Mouse (Mus musculus): Measurements from ENCODE around the gene Dnm3. TPM values are rescaled to one million over a fixed set of nuclear protein-coding genes. Genes with fewer than 3 reads are reported as not detected.

The Dnm3 gene
- total RNA-seq, 1 experiment from 2014 or later: 13.4 TPM

GRCm38 (mm10) chr1:162158486-162158885 lies 319.3 kb downstream of the Dnm3 start:
- no peak for DNase-seq

GRCm38 (mm10) chr1:162157659-162158058 lies 320.2 kb downstream of the Dnm3 start:
- no peak for DNase-seq

DNA sequence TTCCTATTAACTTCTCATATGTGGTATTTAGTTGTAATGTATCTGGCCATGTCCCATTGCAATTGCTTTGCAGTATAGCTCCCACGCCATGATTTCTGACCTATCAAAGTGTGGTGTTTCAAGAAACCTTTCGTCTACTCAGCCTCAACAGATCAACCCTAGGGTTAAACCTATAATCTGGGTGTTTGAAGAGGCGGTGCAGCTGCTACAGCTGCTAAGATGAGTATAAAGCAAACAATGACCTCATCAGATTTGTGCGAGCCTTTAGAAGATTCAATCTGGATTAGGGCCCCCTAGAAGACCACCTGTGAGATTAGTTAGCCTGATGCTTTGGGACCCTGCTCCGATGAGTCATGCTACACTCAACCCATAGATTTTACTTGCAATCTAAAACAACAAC lies 321.0 kb downstream of the Dnm3 start:
- no peak for DNase-seq

DNA sequence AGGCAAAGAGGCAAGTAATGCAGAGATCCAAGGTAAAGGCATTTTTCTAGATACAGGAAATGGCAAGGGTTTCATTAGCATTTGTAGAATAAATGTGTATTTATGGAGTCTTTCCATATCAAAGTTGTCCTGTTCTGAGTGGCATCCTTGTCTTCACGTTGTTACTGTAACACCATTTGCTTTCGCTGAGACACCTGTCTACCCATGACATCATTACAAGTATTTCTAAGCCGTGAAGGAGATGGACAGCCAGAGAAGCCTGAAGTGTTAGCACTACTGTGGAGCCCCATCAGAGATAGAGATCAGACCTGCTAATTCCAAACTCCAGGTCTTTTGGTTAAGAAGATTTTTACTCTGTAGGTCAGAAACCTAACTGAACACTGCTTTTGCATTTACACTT lies 322.3 kb downstream of the Dnm3 start:
- no peak for DNase-seq

DNA sequence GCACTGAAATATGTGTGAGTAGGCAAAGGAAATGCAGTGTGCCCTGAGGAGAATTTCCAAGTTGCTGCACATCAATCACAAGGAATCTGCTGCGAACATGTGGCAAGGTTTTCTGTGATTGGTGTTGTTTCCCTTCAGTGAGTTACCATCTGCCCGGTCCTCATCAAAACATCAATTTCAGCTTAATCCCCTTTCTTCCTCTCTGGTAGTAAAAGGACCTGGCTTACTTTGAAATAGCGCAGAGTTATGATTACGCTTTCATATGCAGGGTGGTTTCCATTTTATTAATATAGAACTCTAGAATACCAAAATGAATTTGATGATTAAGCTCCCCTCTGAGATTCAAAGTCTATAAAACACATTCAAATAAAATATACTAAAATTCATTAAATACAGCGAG lies 324.7 kb downstream of the Dnm3 start:
- DNase-seq: no peak

GRCm38 (mm10) chr1:162149730-162150129 lies 328.1 kb downstream of the Dnm3 start:
- DNase-seq: no peak

DNA sequence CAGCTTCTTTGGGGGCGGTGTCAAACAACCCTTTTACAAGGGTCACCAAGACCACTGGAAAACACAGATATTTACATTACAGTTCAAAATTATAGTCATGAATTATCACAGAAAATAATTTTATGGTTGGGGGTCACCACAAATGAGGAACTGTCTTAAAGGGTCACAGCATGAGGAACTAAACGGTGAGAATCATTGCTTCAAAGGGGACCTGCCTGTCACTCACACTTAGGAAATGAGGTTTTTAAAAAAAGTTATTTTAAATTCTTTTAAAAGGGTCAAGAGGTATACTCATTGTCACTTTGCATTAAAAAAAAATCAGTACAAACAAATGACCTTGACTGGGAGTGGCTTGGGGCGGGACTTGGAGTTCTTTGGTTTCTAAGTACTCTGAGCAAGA lies 330.3 kb downstream of the Dnm3 start:
- no peak for DNase-seq

GRCm38 (mm10) chr1:162145748-162146147 lies 332.1 kb downstream of the Dnm3 start:
- no peak for DNase-seq

GRCm38 (mm10) chr1:162144992-162145391 lies 332.8 kb downstream of the Dnm3 start:
- DNase-seq: no peak

- DNase-seq: no peak
Observed at GRCm38 (mm10) chr1:162143974-162144912, 333.6 kb downstream of the Dnm3 start.

GRCm38 (mm10) chr1:162142285-162142684 lies 335.5 kb downstream of the Dnm3 start:
- DNase-seq: no peak

- no peak for DNase-seq
Observed at GRCm38 (mm10) chr1:162136328-162136727, 341.5 kb downstream of the Dnm3 start.

GRCm38 (mm10) chr1:162135451-162136213 lies 342.2 kb downstream of the Dnm3 start:
- DNase-seq: no peak

DNA sequence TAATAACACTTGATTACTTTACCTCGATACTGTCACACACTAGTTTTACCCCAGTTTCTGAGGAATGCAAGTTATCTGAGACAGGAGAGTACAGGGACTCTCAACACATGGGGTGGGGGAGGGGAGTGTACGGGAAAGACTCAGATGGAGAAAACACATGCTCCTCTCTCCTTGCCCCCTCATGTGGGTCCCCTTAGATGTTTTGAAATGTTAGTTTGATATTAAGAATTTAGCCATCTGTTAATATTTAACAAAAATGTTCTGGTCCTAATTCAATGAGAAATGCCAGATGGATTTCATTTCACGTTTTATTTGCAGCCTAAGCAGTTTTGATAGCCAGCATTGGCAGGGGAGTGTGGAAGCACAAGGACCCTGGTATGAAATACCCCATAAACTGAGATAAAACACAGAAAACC lies 343.2 kb downstream of the Dnm3 start:
- no peak for DNase-seq

DNA sequence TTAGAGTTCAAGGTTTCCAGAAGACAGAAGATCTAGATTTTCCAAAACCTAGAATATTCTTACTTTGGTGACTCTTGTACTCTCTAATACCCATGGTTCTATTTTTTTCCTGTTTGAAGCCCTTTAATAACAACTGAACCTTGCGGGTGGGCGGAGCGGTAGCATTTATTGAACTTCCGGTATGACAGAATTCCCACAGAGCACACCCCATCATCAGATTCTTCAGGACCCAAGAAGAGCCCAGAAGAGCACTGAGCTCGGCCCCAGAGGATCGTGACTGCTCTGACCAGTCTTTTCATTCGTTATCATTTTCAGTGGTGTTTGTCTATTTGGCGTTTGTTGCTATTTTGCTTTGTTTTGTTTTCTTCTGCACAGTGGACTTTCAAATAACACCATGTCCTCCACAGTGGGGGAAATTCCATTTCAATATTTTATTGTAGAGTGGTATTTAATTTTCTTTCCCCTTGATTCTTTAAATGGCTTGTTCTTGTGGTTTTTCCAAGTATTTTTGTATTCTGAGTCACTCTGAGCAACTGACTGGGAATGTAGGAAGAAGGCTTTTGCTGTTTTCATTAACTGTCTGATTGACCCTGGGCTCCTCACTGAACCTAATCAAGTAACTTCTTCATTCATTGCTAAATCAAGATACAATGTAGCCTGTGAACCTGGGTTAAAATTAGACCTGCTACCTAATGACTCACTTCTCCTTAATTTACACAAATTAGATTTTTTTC lies 344.8 kb downstream of the Dnm3 start:
- no peak for DNase-seq

DNA sequence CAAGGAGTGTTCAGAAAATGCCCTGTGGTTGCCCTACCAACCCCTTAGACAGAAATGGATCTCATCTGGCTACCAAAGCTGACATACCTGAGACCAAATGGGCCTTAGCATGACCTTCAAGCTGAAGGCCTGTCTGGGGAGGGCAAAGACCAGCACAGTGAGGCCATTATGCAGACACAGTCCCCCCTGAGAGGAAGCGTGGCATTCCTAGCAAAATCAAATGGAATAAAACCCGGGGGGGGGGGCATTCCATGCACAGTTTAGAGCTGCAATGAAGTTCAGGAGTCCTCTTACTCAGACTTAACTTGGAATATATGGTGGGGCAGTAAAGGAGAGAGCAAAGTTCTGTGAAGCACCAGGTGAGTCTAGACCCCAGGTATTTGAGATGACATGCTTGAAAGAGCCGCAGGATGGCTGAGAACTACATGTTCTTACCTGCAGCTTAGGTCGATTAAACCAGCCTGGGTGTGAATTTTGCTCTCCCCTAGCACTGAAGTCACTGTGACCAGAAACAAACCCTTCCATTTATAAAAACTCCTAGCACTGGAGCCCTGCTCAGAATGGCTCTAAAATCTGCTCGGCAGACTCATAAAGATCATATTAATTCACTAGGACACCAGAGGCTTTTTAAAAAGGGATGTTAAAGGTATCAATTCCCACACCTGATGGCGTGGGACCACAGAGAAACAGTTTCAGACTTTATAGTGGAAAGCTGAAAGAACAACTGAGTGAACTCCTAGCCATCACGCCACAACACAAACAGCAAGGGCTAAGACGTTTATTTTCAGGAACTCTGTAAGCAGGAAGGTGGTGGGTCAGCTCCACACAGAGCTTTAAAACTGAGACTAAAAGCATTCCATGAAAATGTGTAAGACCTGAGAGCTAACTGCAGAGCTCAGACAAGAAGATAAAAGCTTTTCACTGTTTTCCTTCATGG lies 350.7 kb downstream of the Dnm3 start:
- no peak for DNase-seq

GRCm38 (mm10) chr1:162124396-162124795 lies 353.4 kb downstream of the Dnm3 start:
- DNase-seq: no peak

GRCm38 (mm10) chr1:162121441-162122200 lies 356.2 kb downstream of the Dnm3 start:
- DNase-seq: no peak

DNA sequence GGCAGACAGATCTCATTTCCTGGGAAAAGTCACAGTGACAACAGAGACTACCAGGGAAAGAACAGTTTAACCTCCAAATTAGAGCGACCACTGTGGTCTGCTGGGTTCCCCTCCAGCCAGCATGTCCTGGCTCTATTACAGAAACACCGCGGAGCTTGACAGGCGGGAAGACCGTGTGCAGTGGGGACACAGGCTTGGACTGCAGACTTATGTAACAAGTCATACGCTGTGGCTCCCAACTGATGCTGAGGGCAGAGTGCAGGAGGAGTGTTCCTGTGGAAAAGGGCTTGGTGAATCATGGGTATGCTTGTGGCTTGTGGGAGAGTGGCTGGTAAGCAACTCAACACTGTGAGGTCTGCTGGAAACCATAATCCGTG lies 368.4 kb downstream of the Dnm3 start:
- no peak for DNase-seq

DNA sequence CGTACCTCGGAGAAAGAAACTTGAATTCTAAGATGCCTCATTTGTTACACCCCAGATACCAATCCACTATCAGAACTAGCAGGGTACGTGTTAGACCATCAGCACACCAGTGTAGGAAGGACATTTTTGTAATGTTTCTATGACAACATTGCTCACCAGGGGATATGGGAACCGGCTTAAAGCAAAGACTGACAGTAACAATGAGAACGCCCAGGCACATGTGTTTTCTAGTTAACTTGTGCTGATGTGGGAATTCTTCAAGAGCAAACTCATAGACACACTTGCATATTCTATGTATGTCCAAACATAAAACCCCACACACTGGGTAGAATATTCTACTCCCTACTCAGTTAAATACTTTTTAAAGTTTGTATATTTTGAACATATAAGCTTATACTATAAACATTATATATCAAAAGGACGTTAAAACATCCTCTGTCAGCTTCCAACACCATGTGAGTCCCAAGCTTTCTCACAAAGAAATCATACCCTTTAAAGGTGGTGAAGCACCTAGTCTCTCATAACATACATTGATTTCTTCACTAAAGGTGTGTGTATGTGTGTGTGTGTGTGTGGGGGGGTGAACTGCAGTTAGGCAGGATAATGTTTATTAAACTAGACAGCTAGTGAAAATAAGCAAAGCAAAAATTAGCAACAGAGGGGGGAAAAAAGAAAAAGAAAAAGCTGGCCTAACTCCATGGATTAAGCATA lies 369.0 kb downstream of the Dnm3 start:
- no peak for DNase-seq
